Mouse (Mus musculus) limb, embryonic 11.5 days (tissue): Measurements from ENCODE around the gene Arih2. TPM values are rescaled to one million over a fixed set of nuclear protein-coding genes. Genes with fewer than 3 reads are reported as not detected.

Source experiments
- ATAC-seq: fragments of 200-750 bp; cut with Nextera tagmentation; 2 replicates; pipeline ENCODE4 v1.8.0; 2017; ENCODE audit warnings: low read depth; ENCODE audit not compliant: insufficient number of reproducible peaks, low FRiP score, low TSS enrichment
- DNase-seq: peaks from one replicate; pipeline ENCODE4 v3.0.0-alpha.2; 2015; ENCODE audit warnings: low spot score
- H3K27ac ChIP-seq: fragments of 300-500 bp; sonication (generic); replicated peaks from 2 replicates; pipeline ENCODE4 v1.5.1; 2014; ENCODE audit warnings: low read depth, mild to moderate bottlenecking, low read length
- H3K27me3 ChIP-seq: fragments of 300-500 bp; sonication (generic); 2 replicates; pipeline ENCODE4 v1.6.1; 2014; ENCODE audit warnings: mild to moderate bottlenecking, low read length, mixed read lengths; ENCODE audit not compliant: control insufficient read depth, insufficient read depth
- H3K36me3 ChIP-seq: fragments of 300-500 bp; sonication (generic); 2 replicates; pipeline ENCODE4 v1.6.1; 2014; ENCODE audit warnings: mild to moderate bottlenecking, low read length, moderate library complexity, mixed read lengths; ENCODE audit not compliant: control insufficient read depth, insufficient read depth
- H3K4me1 ChIP-seq: fragments of 300-500 bp; sonication (generic); 2 replicates; pipeline ENCODE4 v1.6.1; 2014; ENCODE audit warnings: low read length, mixed read lengths; ENCODE audit not compliant: control insufficient read depth, insufficient read depth
- H3K4me2 ChIP-seq: fragments of 300-500 bp; sonication (generic); 2 replicates; pipeline ENCODE4 v1.6.1; 2014; ENCODE audit warnings: low read depth, mild to moderate bottlenecking, moderate library complexity; ENCODE audit not compliant: severe bottlenecking
- H3K4me3 ChIP-seq: fragments of 300-500 bp; sonication (generic); 2 replicates; pipeline ENCODE4 v1.5.1; 2014; ENCODE audit warnings: low read depth, low read length
- H3K9ac ChIP-seq: fragments of 300-500 bp; sonication (generic); 2 replicates; pipeline ENCODE4 v1.6.1; 2014; ENCODE audit warnings: mild to moderate bottlenecking, low read length
- H3K9me3 ChIP-seq: fragments of 300-500 bp; sonication (generic); 2 replicates; pipeline ENCODE4 v1.6.1; 2016; ENCODE audit warnings: low read length; ENCODE audit not compliant: control insufficient read depth
- WGBS: fragments of 180-500 bp; shearing (Covaris S2); extraction: QIAGEN DNeasy Blood & Tissue Kit; methylation state at CpG from one replicate; pipeline ENCODE4 v1.1.7; 2014; 5-methylcytosine and 5-hydroxymethylcytosine counted together
- polyA plus RNA-seq: library from polyadenylated mRNA; unstranded; fragments of >200 nt; fragmentation: Nextera tagmentation; extraction: Ambion mirVana; gene quantifications from 2 replicates; pipeline ENCODE4 v1.2.1, GENCODE M21; 2014

The Arih2 gene
- polyA plus RNA-seq = 45.0 and 49.8 TPM in 2 replicates

DNA sequence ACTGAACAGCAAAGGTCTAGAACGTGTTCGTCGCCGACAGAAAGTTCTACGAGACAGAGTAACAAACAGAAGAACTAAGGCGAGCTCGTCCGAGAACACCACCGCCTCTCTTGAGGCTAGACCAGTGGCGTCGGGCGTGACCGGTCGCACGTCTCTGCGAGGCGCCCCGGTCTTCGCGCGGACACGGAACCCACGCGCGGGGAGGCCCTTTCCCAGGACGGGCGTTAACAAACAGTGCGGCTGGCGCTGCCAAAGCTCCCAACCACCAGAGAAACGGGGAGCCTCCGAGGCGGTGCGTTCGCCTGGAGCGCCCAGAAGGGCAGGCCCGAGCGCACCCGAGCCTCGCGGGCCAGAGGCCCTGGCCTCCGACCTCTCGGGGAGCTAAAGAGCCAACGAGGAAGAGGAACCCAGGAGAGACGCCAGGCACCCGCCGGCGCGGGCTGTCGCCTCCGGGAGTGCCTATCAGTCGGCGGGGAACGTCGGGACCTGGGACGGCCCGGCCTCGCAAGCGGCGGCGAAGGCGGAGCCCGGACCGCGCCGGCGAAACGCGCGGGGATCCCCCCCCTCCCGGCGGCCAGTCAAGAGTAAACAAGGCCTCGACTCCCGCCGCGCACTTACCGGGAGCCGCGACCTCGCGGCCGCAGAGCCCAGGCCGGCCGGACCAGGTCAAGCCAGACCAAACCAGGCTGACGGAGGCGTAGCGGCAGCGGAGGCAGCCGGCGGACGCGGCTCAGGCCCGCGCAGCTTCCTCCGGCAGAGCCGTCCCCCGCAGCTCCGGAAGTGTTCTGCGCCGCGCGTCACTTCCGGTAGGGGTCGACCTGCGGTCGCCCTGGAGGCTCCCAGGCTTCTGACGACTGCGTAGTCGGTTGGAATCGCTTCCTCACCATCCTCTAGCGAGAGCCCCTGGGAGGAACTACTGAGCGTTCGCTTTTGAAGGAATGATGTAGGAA is at the start of gene Arih2:
Gene Arih2, minus strand, starts transcription at position 776 of the 950 bp plus-strand sequence.
- peak within 1 kb of the TSS; percentile 89 for H3K4me2 ChIP-seq
- WGBS = under 1% methylated on average over 95 of the region's 112 CpGs
- H3K9ac ChIP-seq = peak within 1 kb of the TSS; percentile 79
- no peaks in the 10 kb centered on the region for H3K9me3 ChIP-seq
- H3K27ac ChIP-seq = peak within 1 kb of the TSS; percentile 79
- peak within 1 kb of the TSS; percentile 98 for H3K4me3 ChIP-seq
- ATAC-seq (peak; percentile 95), DNase-seq (peak; percentile 93)
- H3K36me3 ChIP-seq = no peaks in the 10 kb centered on the region
- peaks cover 4% of the 10 kb centered on the region; the same call in 1 of the 2 replicates for H3K4me1 ChIP-seq
- H3K27me3 ChIP-seq = no peaks in the 10 kb centered on the region

GRCm38 (mm10) chr9:108694533-108694932 is 45.3 kb upstream of the Arih2 start:
- no peak overlapping the region for H3K4me2 ChIP-seq
- peaks cover 8% of the 10 kb centered on the region; the same call in 1 of the 2 replicates for H3K4me1 ChIP-seq
- 79% methylated on average over 1 of the region's 1 CpGs for WGBS

GRCm38 (mm10) chr9:108693946-108694345 is 44.8 kb upstream of the Arih2 start:
- no peak for ATAC-seq
- no peaks in the 10 kb centered on the region for H3K36me3 ChIP-seq
- H3K4me2 ChIP-seq = no peak overlapping the region
- no peak overlapping the region for H3K9ac ChIP-seq
- no peaks in the 10 kb centered on the region for H3K9me3 ChIP-seq
- DNase-seq = no peak
- H3K27ac ChIP-seq = no peak overlapping the region
- H3K4me3 ChIP-seq = no peak overlapping the region
- WGBS = 87% methylated on average over 4 of the region's 4 CpGs
- peaks cover 8% of the 10 kb centered on the region; the same call in 1 of the 2 replicates for H3K4me1 ChIP-seq
- H3K27me3 ChIP-seq = no peaks in the 10 kb centered on the region

More at GRCm38 (mm10) chr9:108694533-108694932, 45.3 kb upstream of the Arih2 start:
- Histone ChIP-seq H3K9me3 (no peaks in the 10 kb centered on the region), H3K27me3 (no peaks in the 10 kb centered on the region), H3K27ac (no peak overlapping the region), H3K9ac (no peak overlapping the region), H3K36me3 (no peaks in the 10 kb centered on the region), H3K4me3 (no peak overlapping the region)
- DNase-seq (no peak), ATAC-seq (no peak)

- Histone ChIP-seq H3K4me3 (peak overlapping the region; percentile 69), H3K4me2 (peak overlapping the region; percentile 91), H3K27me3 (no peaks in the 10 kb centered on the region), H3K9ac (peak overlapping the region; percentile 74), H3K27ac (0 out of 2 replicates have a peak overlapping the region, but pooled peaks have one; percentile 8), H3K36me3 (no peaks in the 10 kb centered on the region), H3K4me1 (peaks cover 8% of the 10 kb centered on the region; the same call in 1 of the 2 replicates), H3K9me3 (no peaks in the 10 kb centered on the region)
- under 1% methylated on average over 89 of the region's 92 CpGs for WGBS
- DNase-seq = peak; percentile 77
- peak; percentile 53; the same call in 1 of the 2 replicates for ATAC-seq
Measured at GRCm38 (mm10) chr9:108692226-108693041, 43.2 kb upstream of the Arih2 start.

- H3K4me2 ChIP-seq = peak overlapping the region; percentile 91
- DNase-seq = peak; percentile 88
- WGBS = under 1% methylated on average over 42 of the region's 42 CpGs
Measured at GRCm38 (mm10) chr9:108691846-108692225, 42.6 kb upstream of the Arih2 start.

GRCm38 (mm10) chr9:108691371-108691770 is 42.2 kb upstream of the Arih2 start:
- Histone ChIP-seq H3K9ac (peak overlapping the region; percentile 74), H3K4me1 (peaks cover 8% of the 10 kb centered on the region; the same call in 1 of the 2 replicates), H3K36me3 (no peaks in the 10 kb centered on the region), H3K4me2 (peak overlapping the region; percentile 91), H3K27ac (no peak overlapping the region), H3K27me3 (no peaks in the 10 kb centered on the region), H3K4me3 (peak overlapping the region; percentile 69), H3K9me3 (no peaks in the 10 kb centered on the region)
- DNase-seq = peak; percentile 24
- no peak for ATAC-seq
- WGBS = 71% methylated on average over 8 of the region's 8 CpGs

More at GRCm38 (mm10) chr9:108691846-108692225, 42.6 kb upstream of the Arih2 start:
- Histone ChIP-seq H3K36me3 (no peaks in the 10 kb centered on the region), H3K27me3 (no peaks in the 10 kb centered on the region), H3K9me3 (no peaks in the 10 kb centered on the region), H3K4me1 (peaks cover 8% of the 10 kb centered on the region; the same call in 1 of the 2 replicates), H3K27ac (0 out of 2 replicates have a peak overlapping the region, but pooled peaks have one; percentile 8), H3K4me3 (peak overlapping the region; percentile 69), H3K9ac (peak overlapping the region; percentile 74)
- ATAC-seq = peak; percentile 79

GRCm38 (mm10) chr9:108690914-108691313 is 41.7 kb upstream of the Arih2 start:
- no peak for ATAC-seq
- DNase-seq = no peak
- WGBS = 85% methylated on average over 6 of the region's 6 CpGs
- Histone ChIP-seq H3K27me3 (no peaks in the 10 kb centered on the region), H3K4me1 (peaks cover 8% of the 10 kb centered on the region; the same call in 1 of the 2 replicates), H3K4me2 (no peak overlapping the region), H3K36me3 (no peaks in the 10 kb centered on the region), H3K4me3 (no peak overlapping the region), H3K9ac (no peak overlapping the region), H3K9me3 (no peaks in the 10 kb centered on the region), H3K27ac (no peak overlapping the region)

DNA sequence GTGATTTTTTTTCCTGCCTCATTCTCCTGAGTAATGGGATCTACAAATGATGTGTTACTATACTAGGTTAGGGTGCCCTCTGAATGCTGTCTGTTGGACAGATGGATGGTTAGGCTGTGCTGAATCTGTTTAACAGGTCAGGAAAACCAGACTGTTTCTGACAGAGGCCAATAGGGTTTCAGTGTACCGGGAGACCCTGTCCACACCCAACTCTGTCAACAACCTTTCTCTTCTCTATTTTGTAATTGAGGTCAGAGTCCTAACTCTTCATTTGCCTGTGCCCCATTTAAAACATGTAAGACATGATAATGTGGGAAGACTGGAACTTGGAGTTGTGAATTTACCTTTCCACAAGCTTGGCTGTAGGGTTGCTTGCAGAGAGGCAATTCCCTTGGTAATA is 40.8 kb upstream of the Arih2 start:
- 77% methylated on average over 1 of the region's 1 CpGs for WGBS
- no peaks in the 10 kb centered on the region for H3K36me3 ChIP-seq
- no peaks in the 10 kb centered on the region for H3K27me3 ChIP-seq
- no peak for ATAC-seq
- H3K9me3 ChIP-seq = no peaks in the 10 kb centered on the region
- no peak overlapping the region for H3K4me2 ChIP-seq
- no peak overlapping the region for H3K27ac ChIP-seq
- peaks cover 8% of the 10 kb centered on the region; the same call in 1 of the 2 replicates for H3K4me1 ChIP-seq
- H3K4me3 ChIP-seq = no peak overlapping the region
- H3K9ac ChIP-seq = no peak overlapping the region
- DNase-seq = no peak
